Mouse (Mus musculus): ENCODE results near the gene Hist2h3b.
"Not testable (repeated sequence)": the region's sequence is repeated elsewhere in the genome, so short reads cannot be mapped to it uniquely, and the experiment has no call there.

Gene Hist2h3b

GRCm38 (mm10) chr3:96238954-96239793 is 29.3 kb upstream of the Hist2h3b start, which contains the start of gene Hist2h3c2:
Gene Hist2h3c2, minus strand, starts transcription at chr3:96239127.
- DNase-seq (ENCODE audit: extremely low spot score), result not testable (repeated sequence)

DNA sequence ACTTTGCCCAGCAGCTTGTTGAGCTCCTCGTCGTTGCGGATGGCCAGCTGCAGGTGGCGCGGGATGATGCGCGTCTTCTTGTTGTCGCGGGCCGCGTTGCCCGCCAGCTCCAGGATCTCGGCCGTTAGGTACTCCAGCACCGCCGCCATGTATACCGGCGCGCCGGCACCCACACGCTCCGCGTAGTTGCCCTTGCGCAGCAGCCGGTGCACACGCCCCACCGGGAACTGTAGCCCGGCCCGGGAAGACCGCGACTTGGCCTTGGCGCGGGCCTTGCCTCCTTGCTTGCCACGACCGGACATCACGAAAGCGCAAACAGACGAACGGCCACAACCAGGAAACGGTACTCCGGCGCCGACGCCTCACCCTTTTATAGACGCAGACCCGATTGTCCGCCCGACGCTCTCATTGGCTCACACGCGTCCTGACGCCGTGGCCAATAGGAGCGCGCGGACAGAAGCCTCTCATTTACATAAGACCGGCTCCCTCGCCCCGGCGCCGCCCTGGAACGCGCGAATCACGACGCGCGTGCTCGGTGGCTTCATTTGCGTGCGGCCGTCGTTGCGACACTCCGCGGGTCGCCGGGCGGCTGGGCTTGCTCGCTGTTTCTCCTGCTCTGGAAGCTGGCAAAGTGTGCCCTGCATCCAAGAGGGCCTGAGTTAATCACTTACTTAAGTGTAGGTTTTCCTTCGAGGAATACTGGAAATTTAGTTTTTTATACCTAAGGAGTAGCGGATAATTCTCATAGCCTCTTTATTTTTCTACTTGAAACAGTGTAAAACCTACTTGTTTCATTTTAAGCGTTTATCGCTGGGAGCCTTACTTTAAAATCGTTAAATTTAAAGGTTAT is 28.3 kb upstream of the Hist2h3b start, which contains the start of gene Hist2h2aa2:
TSS of gene Hist2h2aa2 (minus strand) at position 328 of the 850 bp plus-strand sequence.
- DNase-seq (ENCODE audit: extremely low spot score), result peak; percentile 75

- no peak for DNase-seq (ENCODE audit: extremely low spot score)
Measured at GRCm38 (mm10) chr3:96240799-96241197, 27.7 kb upstream of the Hist2h3b start.

DNA sequence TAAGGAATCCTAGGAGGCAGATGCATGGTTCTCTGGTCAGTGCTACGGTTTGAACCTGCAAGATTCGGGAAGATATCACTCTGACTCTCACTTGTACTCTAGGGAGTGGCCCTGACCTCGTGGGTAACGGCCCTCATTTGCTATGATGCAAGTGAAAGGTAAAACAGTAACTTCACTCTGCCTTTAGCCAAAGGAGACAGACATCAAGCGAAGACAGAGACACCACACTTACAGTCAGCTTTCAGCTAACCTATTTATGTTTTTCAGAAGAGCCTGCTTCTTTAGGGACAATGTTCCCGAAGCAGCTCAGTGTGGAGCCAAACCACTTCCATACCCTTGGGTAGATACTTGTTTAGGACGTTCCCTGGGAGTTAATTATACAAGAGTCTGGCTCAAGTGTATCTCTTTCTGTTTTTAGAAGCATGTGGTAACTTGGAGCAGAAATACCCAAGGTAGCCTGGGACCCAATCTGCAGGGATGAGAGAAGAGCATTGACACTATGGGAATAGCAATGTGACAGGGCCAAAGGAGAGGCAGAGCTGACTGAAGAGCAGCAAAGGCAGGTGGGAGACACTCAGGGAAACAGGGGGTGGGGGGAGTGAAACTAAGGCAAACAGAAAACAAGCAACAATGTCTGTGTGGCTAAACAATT is 24.4 kb upstream of the Hist2h3b start:
- no peak for DNase-seq (ENCODE audit: extremely low spot score)

DNA sequence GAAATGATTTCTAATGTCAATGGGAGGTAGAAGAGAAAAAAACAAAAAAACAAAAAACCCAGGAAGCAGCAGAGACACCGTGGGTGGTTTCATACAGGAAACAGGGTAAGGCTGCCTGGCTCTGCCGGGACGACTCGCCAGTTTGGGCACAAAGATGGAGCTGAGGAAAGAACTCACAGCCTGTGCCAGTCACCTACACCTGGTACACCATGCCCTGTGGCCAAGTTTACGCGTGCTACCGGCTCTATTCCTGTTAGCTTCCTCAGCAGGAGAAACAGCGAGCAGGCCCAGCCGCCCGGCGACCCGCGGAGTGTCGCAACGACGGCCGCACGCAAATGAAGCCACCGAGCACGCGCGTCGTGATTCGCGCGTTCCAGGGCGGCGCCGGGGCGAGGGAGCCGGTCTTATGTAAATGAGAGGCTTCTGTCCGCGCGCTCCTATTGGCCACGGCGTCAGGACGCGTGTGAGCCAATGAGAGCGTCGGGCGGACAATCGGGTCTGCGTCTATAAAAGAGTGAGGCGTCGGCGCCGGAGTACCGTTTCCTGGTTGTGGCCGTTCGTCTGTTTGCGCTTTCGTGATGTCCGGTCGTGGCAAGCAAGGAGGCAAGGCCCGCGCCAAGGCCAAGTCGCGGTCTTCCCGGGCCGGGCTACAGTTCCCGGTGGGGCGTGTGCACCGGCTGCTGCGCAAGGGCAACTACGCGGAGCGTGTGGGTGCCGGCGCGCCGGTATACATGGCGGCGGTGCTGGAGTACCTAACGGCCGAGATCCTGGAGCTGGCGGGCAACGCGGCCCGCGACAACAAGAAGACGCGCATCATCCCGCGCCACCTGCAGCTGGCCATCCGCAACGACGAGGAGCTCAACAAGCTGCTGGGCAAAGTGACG is 23.2 kb upstream of the Hist2h3b start, which contains the start of gene Hist2h2aa1:
TSS of gene Hist2h2aa1 (plus strand) at position 495 of the 884 bp plus-strand sequence.
- DNase-seq (ENCODE audit: extremely low spot score), result peak; percentile 85

GRCm38 (mm10) chr3:96246018-96246417 is 22.4 kb upstream of the Hist2h3b start:
- DNase-seq (ENCODE audit: extremely low spot score), result not testable (repeated sequence)

GRCm38 (mm10) chr3:96246427-96246856 is 22.0 kb upstream of the Hist2h3b start, which contains the start of gene Hist2h3c1:
Gene Hist2h3c1, plus strand, starts transcription at chr3:96246685.
- DNase-seq (ENCODE audit: extremely low spot score), result not testable (repeated sequence)

DNA sequence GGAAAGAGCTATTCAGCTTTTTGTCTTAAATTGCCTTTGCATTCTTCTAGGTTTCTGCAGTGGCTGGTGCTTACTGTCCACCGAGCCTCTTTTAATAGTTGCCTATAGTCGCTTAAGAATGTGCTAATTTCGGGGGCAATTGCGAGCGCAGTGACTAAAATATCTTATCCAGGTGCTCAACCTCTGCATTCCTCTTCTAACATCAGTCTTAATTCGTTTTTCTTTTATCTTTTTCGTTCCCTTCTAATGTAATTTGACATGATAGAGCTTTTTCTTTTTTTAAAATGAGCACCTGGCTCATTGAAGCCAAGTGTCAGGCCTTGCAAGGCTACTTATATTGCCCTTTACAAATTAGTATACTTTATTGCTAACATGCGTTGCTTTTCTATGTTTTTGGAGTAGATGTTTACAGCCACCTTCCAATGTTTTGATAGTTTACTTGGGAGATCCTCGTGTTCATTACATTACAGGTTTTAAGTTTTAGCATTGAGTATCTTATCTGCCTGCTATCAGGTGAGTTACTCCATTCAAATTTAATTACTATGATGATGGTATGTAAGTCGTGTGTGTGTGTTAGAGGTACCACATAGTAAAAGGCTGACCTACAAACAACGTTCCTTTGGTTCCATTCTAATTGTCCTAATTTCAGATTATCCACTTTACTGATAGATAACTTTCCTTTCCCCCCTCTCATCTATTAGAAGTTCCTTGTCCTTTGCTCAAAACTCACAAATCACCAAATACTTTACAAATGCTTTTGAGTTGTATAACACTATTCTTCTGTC is 20.9 kb upstream of the Hist2h3b start:
- peak; percentile 61 for DNase-seq (ENCODE audit: extremely low spot score)

DNA sequence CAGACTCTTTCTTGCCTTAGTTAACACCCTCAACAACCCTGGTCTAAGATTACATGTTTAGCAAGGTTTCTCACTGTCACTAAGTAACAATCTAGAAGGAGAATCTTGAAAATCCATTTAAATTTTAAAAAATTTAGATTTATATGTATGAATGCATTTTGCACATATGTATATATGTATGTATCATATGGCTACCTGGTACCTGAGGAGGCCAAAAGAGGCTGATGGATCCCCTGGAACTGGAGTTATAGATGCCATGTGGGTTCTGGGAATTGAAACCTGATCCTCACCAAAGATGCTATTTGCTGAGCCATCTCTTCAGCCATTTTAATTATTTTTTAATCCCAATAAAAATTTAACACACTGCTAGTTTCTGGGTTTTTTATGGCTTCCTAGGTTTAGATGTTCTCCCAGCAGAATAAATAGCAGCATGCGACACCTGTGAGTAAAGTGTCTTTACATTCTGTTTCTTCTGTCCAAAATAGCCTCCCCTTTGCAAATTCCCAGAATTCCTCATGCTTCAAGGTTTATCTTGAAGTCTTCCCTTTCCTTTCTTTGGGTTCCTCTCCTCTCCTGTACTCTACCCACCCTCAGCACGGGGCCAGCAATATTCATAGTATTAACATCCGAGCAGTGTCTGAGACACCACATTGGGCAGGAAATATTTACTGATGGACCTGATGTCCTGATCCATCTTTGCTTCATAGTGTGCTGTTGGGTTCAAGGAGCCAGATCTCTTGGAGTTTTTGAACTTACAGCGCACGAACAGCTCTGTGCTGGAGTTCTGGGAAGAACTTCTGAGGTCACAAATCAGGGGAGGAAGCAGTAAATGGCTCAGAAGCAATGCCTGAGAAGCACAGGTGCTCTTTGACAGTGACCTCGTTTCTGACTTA is 20.1 kb upstream of the Hist2h3b start:
- DNase-seq (ENCODE audit: extremely low spot score), result peak; percentile 53

- DNase-seq (ENCODE audit: extremely low spot score), result no peak
Measured at GRCm38 (mm10) chr3:96249034-96249345, 19.5 kb upstream of the Hist2h3b start.

DNA sequence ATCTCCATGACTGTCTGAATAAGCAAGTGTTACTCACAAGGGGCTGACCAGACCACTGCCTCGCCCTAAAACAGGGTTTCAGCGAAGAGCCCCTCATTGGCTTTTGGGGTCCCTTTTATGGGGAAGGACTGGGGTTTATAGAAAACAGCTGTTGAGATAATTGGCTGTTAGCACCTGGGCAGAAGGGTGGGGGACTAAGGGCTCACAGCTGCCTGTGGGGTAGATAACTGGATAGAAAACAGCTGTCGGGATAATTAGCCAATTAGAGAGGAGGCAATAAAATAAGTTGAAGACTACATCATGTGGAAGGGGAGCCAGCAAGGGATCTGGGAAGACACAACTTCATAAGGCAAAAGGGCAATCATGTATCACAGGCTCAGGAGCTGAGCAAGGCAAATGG is 17.6 kb upstream of the Hist2h3b start:
- no peak for DNase-seq (ENCODE audit: extremely low spot score)

- no peak for DNase-seq (ENCODE audit: extremely low spot score)
Measured at GRCm38 (mm10) chr3:96251787-96252186, 16.7 kb upstream of the Hist2h3b start.

DNA sequence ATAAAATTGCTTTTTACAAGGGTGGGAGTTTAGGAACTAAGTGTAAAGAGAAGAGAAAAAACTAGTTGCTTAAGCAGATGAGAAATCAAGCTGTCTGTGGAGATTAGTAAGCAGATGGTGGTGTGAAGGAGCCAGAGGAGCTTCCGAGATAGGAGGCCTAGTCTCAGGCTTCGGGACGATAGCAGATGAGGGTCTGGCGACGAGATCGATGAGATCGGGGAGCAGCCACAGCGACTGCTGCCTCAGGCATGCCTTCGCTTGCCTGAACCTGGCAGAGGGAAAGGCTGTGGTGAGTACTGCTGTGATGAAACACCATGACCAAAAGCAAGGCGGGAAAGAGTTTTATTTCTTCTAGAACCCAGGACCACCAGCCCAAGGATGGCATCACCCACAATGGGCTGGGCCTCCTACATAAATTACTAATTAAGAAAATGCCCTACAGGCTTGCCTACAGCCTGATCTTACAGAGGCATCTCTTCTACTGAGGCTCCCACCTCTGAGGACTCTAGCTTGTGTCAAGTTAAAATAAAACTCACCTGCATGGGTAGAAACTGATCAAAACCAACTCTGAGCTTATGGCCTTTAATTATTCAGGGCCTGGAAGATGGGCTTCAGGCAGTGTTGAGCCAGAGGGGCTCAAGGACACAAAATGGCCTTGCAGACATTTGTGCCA is 13.6 kb upstream of the Hist2h3b start:
- DNase-seq (ENCODE audit: extremely low spot score), result no peak

GRCm38 (mm10) chr3:96255926-96256593 is 12.4 kb upstream of the Hist2h3b start:
- DNase-seq (ENCODE audit: extremely low spot score), result no peak

GRCm38 (mm10) chr3:96257190-96257589 is 11.3 kb upstream of the Hist2h3b start:
- no peak for DNase-seq (ENCODE audit: extremely low spot score)

DNA sequence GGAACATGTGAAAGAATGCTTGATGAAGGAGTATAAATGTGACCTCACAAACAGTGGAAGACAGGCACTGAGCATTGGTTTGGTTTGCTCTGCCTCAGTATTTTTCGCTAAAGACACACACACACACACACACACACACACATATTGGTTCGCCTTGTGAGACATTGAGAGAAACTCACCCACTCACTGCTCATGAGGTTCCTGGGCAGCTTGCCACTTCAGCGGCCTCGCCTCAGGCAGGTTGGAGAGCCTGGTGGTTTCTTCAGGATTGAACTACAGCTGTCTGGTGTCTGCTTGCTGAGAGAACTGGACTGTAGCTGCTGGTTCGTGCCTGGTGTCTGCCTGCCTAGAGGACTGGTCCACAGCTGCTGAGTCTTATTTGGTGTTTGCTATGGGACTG is 8.2 kb upstream of the Hist2h3b start:
- no peak for DNase-seq (ENCODE audit: extremely low spot score)

DNA sequence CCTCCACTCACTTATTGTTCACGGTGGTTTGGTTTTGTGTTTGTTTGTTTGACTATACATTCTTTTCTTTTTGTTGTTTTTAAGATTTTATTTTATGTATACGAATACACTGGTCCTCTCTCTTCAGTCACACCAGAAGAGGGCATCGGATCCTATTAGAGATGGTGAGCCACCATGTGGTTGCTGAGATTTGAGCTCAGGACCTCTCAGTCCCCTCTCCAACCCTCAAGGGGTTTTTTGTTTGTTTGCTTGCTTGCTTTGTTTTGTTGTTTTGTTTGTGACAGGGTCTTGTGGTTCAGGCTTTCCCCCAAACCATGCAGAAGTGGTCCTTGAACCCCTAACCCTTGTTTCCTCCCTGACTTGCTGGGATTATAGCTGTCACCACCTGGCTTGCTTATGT is 6.8 kb upstream of the Hist2h3b start:
- no peak for DNase-seq (ENCODE audit: extremely low spot score)

Data from embryo, embryonic 9.5 days (tissue).